Mouse (Mus musculus) adrenal gland, postnatal 10 days (tissue): ENCODE results near the gene Apol8. TPM values are rescaled to one million over a fixed set of nuclear protein-coding genes. Genes with fewer than 3 reads are reported as not detected.

Experiments
- DNase-seq: peaks from one replicate; pipeline ENCODE4 v3.0.0; 2021; ENCODE audit warnings: mixed read lengths
- total RNA-seq, 2 experiments: library from RNA; stranded (reverse); gene quantifications; 2 replicates each; pipeline ENCODE4 v1.2.3; 2021

Gene Apol8
- total RNA-seq, 2 experiments from 2014 or later: 0.39 to 0.88 TPM

DNA sequence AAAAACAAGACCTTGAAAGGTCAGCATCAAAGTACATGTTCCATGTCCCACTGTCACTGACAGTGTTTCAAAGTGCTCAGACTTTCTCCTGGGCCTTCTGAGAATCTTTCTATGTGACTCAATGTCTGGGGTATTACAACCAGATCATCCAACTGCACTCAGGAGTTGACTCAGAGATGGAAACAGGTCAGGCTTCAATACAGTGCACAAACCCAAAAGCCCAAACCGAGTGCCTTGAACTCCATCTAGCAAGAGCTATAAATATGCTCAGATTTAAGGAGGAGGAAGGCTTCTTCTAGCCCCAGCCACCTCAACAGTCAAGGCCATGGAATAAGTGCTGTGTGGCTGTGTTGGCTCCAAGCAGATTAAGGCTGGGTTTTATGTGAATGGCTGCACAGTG, 29.0 kb upstream of the Apol8 start:
- DNase-seq: no peak

- no peak for DNase-seq
Measured at GRCm38 (mm10) chr15:77784039-77784824, 27.4 kb upstream of the Apol8 start.

GRCm38 (mm10) chr15:77782449-77783014, 25.7 kb upstream of the Apol8 start:
- peak; percentile 67 for DNase-seq

DNA sequence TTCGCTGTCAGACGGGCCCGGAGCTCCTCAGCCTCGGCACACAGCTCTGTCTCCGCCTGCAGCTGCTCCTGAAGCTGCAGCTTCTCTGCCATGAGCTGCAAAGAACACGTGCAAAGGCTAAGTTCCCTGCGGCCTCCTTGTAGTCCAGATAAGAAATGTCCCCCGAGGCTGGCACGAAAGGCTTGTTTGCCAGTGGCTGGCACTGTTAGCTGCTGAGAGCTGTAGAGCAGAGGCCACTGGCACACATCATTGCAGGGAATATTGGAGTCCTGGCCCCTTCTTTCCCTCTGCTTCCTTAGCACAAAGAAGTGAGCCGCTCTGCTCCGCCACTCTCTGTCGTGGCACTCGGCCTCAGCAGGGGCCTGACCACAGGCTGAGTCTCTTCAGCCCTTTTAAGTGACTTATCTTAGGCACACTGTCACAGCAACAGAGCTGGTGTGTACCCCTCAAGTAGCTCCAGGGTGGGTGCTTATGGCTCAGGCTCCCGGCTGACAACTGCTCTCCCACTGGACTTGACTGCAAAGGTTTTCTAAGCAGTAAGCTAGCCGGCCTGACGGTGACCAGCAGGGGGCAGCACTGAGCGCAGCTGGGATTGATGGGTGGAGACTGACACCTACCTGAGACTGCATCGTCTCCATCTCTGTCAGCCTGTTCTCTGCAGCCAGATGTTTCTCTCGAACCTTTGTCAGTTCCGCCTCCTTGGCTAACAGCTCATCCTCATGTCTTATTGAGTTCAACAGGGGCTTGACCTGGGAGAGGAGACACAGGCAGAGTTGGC, 18.6 kb upstream of the Apol8 start:
- DNase-seq: peak; percentile 89

DNA sequence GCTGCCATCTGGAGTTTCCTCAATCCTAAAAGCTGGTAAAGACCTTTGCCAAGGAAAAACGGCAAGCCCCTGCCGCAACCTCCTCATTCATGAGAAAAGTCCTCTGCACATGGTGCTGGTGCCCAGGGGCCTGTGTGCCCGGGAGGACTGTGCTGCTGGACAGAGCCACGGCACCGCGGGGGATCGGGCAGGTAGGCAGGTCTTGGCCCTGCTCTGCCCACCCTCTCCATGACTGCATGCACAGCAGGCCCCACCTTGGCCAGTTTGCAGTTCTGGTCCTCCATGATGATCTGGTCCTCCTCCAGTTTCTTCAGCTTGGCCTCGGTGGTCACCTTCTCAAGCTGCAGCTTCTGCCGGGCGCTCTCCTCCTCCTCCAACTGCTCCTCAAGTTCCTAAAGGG, 17.5 kb upstream of the Apol8 start:
- DNase-seq: no peak

GRCm38 (mm10) chr15:77773099-77773915, 16.5 kb upstream of the Apol8 start:
- no peak for DNase-seq

- DNase-seq: no peak
Measured at GRCm38 (mm10) chr15:77770942-77771341, 14.1 kb upstream of the Apol8 start.

GRCm38 (mm10) chr15:77770341-77770740, 13.5 kb upstream of the Apol8 start:
- DNase-seq: no peak

GRCm38 (mm10) chr15:77766981-77767380, 10.2 kb upstream of the Apol8 start:
- no peak for DNase-seq

DNA sequence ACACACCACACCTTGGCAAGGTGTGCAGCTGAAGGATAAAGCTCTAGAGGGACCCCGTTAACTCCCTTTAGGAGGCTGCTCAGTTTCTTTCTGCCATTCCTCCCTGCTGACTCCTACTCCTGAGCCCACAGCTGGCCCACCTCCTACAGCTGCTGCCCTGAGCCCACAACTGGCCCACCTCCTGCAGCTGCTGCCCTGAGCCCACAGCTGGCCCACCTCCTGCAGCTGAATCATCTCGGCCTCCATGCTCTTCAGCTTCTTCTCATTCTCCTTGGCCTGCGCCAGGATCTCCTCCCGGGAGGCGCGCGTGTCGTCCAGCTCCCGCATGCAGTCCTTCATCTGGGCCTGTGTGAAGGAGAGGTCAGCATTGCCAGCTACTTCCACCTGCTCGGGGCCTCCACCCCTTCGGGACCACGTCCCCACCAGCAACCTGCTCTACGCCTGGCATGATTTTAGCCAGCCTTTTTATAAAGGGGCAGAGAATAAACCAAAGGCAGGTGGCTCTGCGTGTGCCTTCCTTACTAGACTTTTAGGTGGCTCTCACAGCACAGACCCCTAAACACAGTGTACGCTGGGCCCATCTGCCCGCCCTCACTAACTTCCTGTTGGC, 8.8 kb upstream of the Apol8 start:
- no peak for DNase-seq

- peak; percentile 73 for DNase-seq
Measured at GRCm38 (mm10) chr15:77764391-77765006, 7.7 kb upstream of the Apol8 start.

- peak; percentile 62 for DNase-seq
Measured at GRCm38 (mm10) chr15:77763702-77764101, 6.9 kb upstream of the Apol8 start.

GRCm38 (mm10) chr15:77763050-77763449, 6.2 kb upstream of the Apol8 start:
- no peak for DNase-seq

- peak; percentile 67 for DNase-seq
Measured at GRCm38 (mm10) chr15:77761561-77762380, 5.0 kb upstream of the Apol8 start.

DNA sequence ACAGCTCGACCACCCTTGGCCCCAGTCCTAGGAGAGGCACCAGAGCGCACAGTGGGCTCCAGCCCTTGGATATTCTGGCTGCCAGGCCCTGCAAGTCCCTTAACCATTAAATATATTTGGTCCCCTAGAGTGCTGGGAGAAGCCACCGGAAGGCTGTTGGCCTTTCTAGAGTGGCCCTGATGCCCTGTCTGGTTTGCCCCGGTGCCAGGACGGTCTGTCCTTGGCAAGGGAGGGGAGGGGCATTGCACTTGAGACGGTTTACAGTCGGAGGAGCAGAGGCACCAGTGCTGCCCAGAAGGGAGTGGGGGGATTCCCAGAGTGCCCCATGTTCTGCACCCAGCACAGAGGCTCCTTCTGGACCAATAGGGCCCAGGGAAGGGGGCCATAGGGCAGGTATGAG, 4.3 kb upstream of the Apol8 start:
- peak; percentile 77 for DNase-seq

DNA sequence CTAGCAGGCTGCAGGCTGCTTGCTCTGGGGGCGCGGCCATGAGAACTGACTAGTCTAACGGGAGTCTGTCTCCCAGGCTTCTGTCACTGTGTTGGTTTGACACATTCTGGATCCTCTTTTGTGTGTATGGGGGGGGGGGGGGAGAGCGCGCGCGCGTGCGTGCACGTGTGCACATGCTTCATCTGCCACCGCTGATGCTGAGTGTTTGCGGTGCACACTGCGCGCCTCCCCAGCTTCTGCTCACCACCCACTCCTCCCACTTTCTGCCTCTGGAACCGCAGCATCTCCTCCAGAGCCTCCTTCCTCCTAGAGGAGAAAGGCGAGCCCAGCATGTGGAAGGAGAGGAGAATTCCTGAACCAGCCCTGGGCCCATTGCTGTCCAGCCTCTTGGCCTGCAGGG, 3.2 kb upstream of the Apol8 start:
- DNase-seq: no peak

- no peak for DNase-seq
Measured at GRCm38 (mm10) chr15:77757586-77758226, 903 bp upstream of the Apol8 start.

GRCm38 (mm10) chr15:77756081-77756480, 722 bp downstream of the Apol8 start:
- no peak for DNase-seq

DNA sequence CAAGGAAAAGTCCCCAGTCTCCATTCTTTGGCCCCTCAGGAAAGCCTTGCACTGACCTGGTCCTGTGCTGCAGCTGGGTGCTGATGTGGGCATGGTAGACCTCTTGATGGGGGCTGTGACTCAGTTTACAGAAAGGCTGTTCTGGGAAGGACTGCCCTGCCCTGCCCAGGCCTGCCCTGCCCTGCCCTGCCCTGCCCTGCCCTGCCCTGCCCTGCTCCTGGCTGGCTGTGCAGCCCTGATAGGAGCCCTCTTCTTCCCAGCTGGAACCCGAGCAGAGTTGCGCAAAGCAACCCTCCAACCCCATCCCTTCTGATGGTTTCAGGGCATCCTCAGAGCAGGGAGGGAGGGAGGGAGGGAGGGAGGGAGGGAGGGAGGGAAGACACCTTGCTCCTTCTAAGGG, 1.7 kb downstream of the Apol8 start:
- DNase-seq: no peak

DNA sequence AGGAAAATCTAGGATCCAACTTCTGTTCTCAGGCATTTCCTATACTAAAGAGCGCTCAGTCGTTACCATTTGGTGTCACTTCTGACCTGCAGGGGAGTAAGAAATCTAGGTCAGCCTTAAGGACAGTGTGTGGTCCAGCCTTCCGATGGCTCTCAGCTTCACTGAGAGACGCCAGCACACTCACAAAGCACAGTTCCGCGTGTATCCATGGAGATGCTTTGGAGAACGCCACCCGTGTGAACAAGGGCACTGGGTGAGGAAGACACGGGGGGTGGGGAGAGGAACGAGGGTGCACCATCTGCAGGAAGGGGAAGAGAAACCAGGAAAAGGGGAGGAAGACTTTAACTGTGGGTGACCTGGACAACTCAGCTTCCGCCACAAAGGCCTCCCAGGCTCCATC, 4.4 kb downstream of the Apol8 start:
- DNase-seq: no peak
